Mouse (Mus musculus) lung, postnatal 4 days (tissue): ENCODE results near the gene Dohh.

ENCODE experiments used
- DNase-seq, 2 experiments: peaks; one replicate each; pipeline ENCODE4 v3.0.0; 2021

The Dohh gene

GRCm38 (mm10) chr10:81356991-81357844, 27.0 kb upstream of the Dohh start, which contains the start of gene Mfsd12:
TSS of gene Mfsd12 (plus strand) at chr10:81357491.
- peak; percentile 94 to 95 for DNase-seq

GRCm38 (mm10) chr10:81358209-81358608, 26.0 kb upstream of the Dohh start:
- DNase-seq: no peak

GRCm38 (mm10) chr10:81358841-81359240, 25.4 kb upstream of the Dohh start:
- DNase-seq: peak in 1 of 2 experiments; percentile 46

- no peak for DNase-seq
These were observed 23.5 kb upstream of the Dohh start for GRCm38 (mm10) chr10:81360721-81361120.

- no peak for DNase-seq
These were observed 21.8 kb upstream of the Dohh start for GRCm38 (mm10) chr10:81362336-81362949.

DNA sequence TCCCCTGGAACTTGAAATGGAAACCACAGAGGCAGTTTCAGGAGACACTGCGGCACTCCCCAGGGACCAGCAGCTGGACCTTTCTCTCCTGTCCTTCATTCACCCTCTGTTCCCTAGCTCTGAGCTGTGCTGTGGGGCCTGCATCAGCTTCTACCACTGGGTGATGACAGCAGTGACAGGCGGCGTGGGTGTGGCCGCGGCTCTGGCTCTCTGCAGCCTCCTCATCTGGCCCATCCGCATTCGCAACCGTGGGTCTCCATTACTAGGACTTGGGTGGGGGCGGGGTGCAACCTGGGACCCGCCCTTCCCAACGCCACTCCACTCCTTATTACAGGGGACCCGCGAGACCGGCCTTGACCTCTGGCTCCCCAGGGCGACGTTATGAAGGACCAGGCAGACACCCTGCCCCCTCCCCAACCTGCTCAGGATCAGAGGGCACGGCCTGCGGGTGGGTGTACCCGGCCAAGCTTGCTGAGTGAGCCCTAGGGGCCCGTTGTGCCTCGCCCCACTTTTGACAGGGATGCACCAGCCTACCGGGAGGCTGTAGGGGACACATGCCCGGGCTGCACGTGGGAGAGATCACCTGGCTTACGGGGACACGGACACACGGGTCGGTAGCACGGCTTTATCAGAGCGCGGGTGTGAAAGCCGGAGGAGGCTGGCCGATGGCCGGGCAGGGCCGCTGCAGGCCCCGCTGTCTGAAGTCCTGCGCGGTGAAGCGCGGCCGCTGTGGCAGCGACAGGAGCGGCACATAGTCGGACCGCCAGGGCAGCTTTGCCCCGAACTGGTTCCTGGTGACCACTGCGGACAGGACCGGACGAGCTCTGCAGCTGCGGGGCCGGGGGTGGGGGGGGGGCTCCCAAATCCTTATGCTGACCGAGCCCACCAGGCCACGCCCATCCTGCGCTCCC, 20.5 kb upstream of the Dohh start:
- no peak for DNase-seq

- DNase-seq: peak in 1 of 2 experiments; percentile 60
These were observed 19.6 kb upstream of the Dohh start for GRCm38 (mm10) chr10:81364666-81365065.

- no peak for DNase-seq
These were observed 19.2 kb upstream of the Dohh start for GRCm38 (mm10) chr10:81365073-81365472.

DNA sequence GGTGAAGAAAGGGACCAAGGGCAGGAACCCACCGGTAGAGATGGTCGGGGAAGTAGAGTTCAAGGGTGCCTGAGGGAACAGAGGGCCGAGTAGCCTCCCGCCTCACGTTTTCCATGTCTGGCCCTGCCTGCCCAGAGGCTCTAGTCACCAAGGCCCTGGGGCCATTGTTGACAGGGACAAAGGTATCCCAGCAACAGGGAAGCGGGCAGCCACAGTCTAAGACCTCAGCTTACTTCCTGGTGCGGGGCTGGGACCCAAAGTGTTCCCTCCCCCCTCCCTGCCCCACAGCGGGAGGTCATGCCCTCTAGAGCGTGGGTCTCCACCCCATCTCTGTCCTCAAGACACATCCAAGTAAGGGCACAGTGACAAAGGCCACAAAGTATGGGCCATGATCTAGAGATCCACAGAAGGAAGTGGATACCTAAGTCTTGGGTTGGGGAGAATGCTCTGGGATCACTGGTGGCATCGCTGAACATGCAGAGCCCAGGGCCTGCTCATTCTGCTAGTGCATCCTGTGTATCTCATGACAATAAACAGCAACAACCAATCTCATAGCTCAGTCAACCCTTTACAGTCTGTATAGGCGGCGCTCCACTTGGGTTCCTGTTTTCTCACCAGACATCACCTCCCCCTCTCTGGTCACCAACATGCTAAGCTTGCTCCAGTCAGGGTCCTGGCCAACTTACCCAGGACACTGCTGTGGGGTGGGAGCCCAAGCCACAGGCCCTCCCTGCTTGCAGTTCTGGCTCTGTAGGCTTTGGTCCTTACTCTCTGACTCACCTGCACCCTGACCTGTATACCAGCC, 18.4 kb upstream of the Dohh start, which contains the start of gene 4930404N11Rik:
TSS of gene 4930404N11Rik (minus strand) at position 145 of the 805 bp plus-strand sequence.
- peak in 1 of 2 experiments; percentile 48 for DNase-seq

GRCm38 (mm10) chr10:81366477-81367206, 17.6 kb upstream of the Dohh start:
- DNase-seq: no peak

- no peak for DNase-seq
These were observed 17.1 kb upstream of the Dohh start for GRCm38 (mm10) chr10:81367207-81367495.

- no peak for DNase-seq
These were observed 8.9 kb upstream of the Dohh start for GRCm38 (mm10) chr10:81375322-81375721.

DNA sequence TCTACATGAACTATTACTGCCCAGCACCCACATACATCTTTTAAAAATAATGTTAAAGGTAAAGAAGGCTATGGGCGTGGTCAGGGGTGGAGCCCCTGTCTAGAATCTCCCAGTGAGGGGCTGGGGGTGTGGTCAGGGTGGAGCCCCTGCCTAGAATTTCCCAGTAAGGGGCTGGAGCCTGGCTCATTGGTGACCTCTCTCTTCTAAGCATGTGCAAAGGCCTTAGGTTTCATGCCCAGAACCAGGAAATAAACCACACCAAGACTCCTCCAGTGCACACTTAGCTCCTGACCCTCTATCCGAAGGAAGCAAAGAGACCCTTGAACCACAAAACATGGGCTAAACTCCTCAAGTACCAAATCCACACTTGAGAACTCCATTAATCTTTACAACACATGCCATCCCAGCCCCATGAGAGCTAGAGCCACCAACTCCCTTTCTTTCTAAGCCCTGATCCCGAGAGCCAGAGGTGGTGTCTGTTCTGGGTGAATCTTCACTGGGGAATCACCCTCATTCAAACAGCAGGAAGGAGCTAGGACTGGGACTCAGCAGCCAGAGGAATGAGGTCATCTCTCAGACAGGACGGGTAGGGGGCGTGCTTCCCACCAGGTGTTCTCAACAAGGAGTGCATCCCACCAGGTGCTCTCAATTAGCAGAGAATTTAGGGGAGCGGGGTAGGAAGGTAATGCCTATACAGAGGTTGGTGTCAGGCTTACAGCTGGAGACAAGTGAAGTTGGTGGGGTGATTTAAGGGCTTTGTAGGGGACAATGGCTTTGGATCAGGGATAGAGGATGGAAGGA, 7.5 kb upstream of the Dohh start:
- no peak for DNase-seq

DNA sequence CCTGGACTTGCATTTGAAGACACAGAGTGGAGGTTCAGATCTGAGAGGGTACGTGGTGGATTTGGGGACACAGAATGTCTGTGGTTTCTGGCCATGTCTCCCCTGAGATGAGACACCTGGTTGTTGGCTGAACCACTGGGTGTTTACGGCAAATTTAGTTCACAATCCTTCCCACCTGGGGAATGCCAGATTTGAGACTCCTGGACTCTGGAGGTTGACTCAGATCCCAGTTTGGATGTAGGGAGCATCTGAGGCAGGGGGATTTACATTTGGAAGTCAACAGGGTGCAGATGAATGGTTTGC, 6.9 kb upstream of the Dohh start:
- DNase-seq: no peak

- no peak for DNase-seq
These were observed 6.3 kb upstream of the Dohh start, which contains the start of gene Fzr1 for GRCm38 (mm10) chr10:81377793-81378552. TSS of gene Fzr1 (minus strand) at chr10:81378516.

- peak; percentile 100 for DNase-seq
These were observed 5.6 kb upstream of the Dohh start for GRCm38 (mm10) chr10:81378553-81379182.

GRCm38 (mm10) chr10:81379183-81379553, 5.1 kb upstream of the Dohh start:
- DNase-seq: no peak

GRCm38 (mm10) chr10:81379809-81380378, 4.3 kb upstream of the Dohh start:
- DNase-seq: no peak

DNA sequence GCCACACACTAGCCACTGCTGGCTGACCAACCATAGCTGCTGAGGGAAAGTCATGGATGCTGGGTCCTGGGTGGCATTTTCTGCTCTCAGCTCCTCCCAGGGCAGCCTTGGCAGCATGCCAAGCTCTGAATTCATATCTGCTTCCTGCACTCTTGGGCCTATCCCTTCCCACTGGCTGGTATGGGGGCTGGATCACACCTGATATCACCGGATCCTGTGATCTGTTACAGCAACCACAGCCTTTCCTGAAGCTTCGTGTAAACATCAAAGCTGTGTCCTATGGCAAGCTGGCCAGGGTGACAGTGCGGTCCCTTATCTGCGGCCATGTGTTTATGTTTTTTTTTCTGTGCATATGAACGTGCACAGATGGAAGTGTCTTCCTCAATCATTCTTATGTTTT, 2.2 kb upstream of the Dohh start:
- peak; percentile 73 to 84 for DNase-seq
